Mouse (Mus musculus): ENCODE results near the gene Aldh1a2. TPM values are rescaled to one million over a fixed set of nuclear protein-coding genes. Genes with fewer than 3 reads are reported as not detected.

Gene Aldh1a2
- polyA plus RNA-seq, 1 experiment from 2014 or later, result 26.7 TPM

DNA sequence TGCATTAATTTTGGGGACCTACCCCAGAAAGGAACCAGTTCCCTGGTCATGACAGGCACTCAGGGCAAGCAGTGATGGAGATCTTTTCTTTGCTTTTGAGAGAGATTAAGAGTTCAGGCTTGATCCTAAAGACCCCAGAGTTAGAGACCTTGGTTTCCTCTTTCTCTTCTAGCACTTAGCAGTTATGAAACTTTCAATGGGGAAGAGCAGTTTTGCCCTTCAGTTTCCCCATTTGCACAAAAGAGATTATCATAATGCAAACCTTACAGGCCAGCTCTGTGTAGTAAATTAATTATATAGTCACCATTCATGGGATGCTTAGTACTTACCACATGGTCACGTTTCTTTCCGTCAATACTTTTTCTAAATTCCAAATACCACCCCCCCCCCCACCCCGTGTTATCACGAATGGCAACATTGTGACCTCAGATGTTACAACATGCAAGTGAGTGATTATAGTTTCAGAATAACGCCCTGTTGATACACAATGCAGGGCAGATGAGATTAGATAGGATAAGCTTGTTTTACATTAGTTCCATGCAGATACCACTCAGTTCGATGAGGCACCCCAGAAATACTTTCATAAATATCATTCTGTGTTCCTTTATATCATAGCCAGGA lies 36.2 kb upstream of the Aldh1a2 start:
- no peak for ATAC-seq (replicated peaks; ENCODE audit: extremely low read depth, insufficient read depth, low FRiP score)
- H3K36me3 ChIP-seq (ENCODE audit: control insufficient read depth, insufficient read depth), result no peaks in the 10 kb centered on the region
- 69% methylated on average over 6 of the region's 6 CpGs for WGBS
- no peak overlapping the region for H3K4me3 ChIP-seq (ENCODE audit: low read length)
- H3K9me3 ChIP-seq (replicated peaks; ENCODE audit: control insufficient read depth, low read length), result peaks cover 2% of the 10 kb centered on the region; the same call in 1 of the 2 replicates
- H3K9ac ChIP-seq (ENCODE audit: low read length), result no peak overlapping the region
- no peaks in the 10 kb centered on the region for H3K27me3 ChIP-seq (ENCODE audit: control insufficient read depth, insufficient read depth, low read length)
- no peak overlapping the region for H3K4me2 ChIP-seq (ENCODE audit: low read depth, low read length)
- H3K4me1 ChIP-seq (ENCODE audit: control insufficient read depth, insufficient read depth, low read length), result no peaks in the 10 kb centered on the region
- no peak overlapping the region for H3K27ac ChIP-seq (ENCODE audit: low read length)

DNA sequence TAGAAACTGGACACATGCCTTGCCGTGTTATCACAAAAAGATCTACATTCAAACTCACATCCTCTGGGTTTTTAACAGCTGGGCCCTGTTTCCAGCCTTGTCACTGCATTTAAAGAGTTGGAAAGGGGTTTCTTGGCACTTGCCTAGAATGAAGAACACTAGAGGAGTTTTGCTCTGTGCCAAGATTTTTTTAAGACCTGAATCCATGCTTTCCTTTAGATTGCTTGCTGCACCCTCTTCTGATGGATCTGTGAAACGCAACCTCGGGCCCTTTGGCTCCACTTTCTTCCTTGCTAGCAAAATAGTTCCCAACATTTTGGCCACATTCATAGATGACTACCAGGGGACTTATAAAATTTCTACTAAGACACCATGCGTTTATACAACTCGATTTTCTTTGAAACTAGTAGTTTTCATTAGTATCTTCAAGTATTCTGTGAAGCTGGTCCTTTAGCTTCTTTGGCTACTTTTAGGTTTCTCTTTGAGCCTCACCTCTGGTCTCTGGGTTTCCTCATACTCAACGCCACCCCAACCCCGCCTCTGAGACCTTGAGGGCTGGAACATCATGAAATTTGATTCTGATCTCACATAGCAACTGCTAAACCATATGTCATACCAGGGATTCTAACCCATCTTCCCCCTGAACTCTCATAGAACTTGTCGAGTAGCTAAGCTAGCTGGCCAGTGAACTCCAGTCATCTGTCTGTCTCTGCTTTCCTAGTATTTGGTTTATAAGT lies 35.5 kb upstream of the Aldh1a2 start:
- no peak for ATAC-seq (replicated peaks; ENCODE audit: extremely low read depth, insufficient read depth, low FRiP score)
- H3K27ac ChIP-seq (ENCODE audit: low read length), result no peak overlapping the region
- peaks cover 2% of the 10 kb centered on the region; the same call in 1 of the 2 replicates for H3K9me3 ChIP-seq (replicated peaks; ENCODE audit: control insufficient read depth, low read length)
- H3K9ac ChIP-seq (ENCODE audit: low read length), result no peak overlapping the region
- H3K27me3 ChIP-seq (ENCODE audit: control insufficient read depth, insufficient read depth, low read length), result no peaks in the 10 kb centered on the region
- H3K36me3 ChIP-seq (ENCODE audit: control insufficient read depth, insufficient read depth), result no peaks in the 10 kb centered on the region
- H3K4me3 ChIP-seq (ENCODE audit: low read length), result no peak overlapping the region
- no peaks in the 10 kb centered on the region for H3K4me1 ChIP-seq (ENCODE audit: control insufficient read depth, insufficient read depth, low read length)
- H3K4me2 ChIP-seq (ENCODE audit: low read depth, low read length), result no peak overlapping the region
- 61% methylated on average over 8 of the region's 8 CpGs for WGBS

DNA sequence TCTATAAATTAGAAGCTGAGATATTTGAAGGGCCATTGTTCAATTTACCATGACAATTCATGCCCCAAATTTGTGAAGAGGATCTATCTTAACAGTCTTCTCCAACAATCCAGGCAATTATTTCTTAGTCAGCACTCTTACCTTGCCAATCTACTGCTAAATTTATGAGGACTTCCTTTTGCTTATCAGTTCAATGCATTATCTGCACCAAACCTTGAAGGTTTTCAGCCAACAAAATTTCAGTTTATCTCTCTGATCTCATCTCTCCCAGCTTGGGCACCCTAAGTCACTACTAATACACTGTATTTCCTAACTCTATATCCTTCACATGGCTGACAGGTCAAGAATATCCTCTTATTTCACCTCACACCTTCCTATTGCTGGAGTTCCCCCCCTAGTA lies 30.3 kb upstream of the Aldh1a2 start:
- H3K4me1 ChIP-seq (ENCODE audit: control insufficient read depth, insufficient read depth, low read length), result peaks cover 3% of the 10 kb centered on the region
- no peak for ATAC-seq (replicated peaks; ENCODE audit: extremely low read depth, insufficient read depth, low FRiP score)
- no peaks in the 10 kb centered on the region for H3K36me3 ChIP-seq (ENCODE audit: control insufficient read depth, insufficient read depth)
- no peaks in the 10 kb centered on the region for H3K27me3 ChIP-seq (ENCODE audit: control insufficient read depth, insufficient read depth, low read length)
- H3K4me2 ChIP-seq (ENCODE audit: low read depth, low read length), result no peak overlapping the region
- H3K9ac ChIP-seq (ENCODE audit: low read length), result no peak overlapping the region
- no peak overlapping the region for H3K4me3 ChIP-seq (ENCODE audit: low read length)
- H3K27ac ChIP-seq (ENCODE audit: low read length), result no peak overlapping the region
- H3K9me3 ChIP-seq (replicated peaks; ENCODE audit: control insufficient read depth, low read length), result peaks cover 2% of the 10 kb centered on the region; the same call in 1 of the 2 replicates

DNA sequence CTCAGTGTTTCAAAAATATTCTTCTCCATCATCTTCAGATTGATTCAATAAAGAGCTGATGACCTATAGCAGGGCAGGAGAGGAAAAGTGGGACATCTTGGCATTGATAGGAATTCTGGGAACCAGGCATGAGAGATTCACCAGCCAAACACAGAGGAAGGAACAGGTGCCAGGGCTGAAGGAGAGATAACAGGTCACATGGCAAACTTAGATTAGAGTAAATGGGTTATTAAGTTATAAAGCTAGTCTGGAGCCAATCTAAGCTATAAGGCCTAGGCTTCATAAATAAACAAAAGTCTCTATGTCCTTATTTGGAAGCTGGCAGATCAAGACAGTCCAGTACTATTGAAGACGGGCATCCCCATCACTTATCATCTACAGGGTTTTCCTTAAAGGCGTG lies 29.8 kb upstream of the Aldh1a2 start:
- Histone ChIP-seq H3K36me3 (ENCODE audit: control insufficient read depth, insufficient read depth) (no peaks in the 10 kb centered on the region), H3K27me3 (ENCODE audit: control insufficient read depth, insufficient read depth, low read length) (no peaks in the 10 kb centered on the region), H3K4me1 (ENCODE audit: control insufficient read depth, insufficient read depth, low read length) (peaks cover 3% of the 10 kb centered on the region), H3K27ac (ENCODE audit: low read length) (no peak overlapping the region), H3K9me3 (replicated peaks; ENCODE audit: control insufficient read depth, low read length) (peaks cover 2% of the 10 kb centered on the region; the same call in 1 of the 2 replicates), H3K4me2 (ENCODE audit: low read depth, low read length) (no peak overlapping the region), H3K9ac (ENCODE audit: low read length) (no peak overlapping the region), H3K4me3 (ENCODE audit: low read length) (no peak overlapping the region)
- 72% methylated on average over 2 of the region's 2 CpGs for WGBS
- ATAC-seq (replicated peaks; ENCODE audit: extremely low read depth, insufficient read depth, low FRiP score), result no peak

DNA sequence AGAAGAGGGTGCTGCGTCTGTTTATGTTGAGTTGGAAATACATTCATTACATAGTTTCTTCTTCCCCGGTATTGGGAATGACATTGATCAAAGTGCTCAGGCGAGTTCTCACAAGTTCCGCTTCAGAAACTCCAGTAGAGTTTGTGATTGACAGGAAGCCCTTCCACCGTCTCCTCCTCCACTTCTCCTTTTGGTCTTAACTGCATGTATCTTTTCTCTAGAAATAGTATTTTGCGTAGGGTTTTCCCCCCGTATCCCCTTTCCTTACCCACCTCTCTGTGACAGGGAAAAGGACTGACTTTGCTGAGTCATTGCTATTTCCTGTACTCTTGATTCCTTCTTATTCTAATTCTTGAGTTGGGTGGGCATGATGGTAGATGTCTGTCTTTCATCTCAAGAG lies 28.2 kb upstream of the Aldh1a2 start:
- WGBS, result 83% methylated on average over 7 of the region's 7 CpGs
- no peak overlapping the region for H3K4me3 ChIP-seq (ENCODE audit: low read length)
- no peaks in the 10 kb centered on the region for H3K36me3 ChIP-seq (ENCODE audit: control insufficient read depth, insufficient read depth)
- H3K27ac ChIP-seq (ENCODE audit: low read length), result no peak overlapping the region
- H3K27me3 ChIP-seq (ENCODE audit: control insufficient read depth, insufficient read depth, low read length), result no peaks in the 10 kb centered on the region
- no peak overlapping the region for H3K9ac ChIP-seq (ENCODE audit: low read length)
- no peak for ATAC-seq (replicated peaks; ENCODE audit: extremely low read depth, insufficient read depth, low FRiP score)
- H3K4me2 ChIP-seq (ENCODE audit: low read depth, low read length), result no peak overlapping the region
- peaks cover 3% of the 10 kb centered on the region for H3K4me1 ChIP-seq (ENCODE audit: control insufficient read depth, insufficient read depth, low read length)
- peaks cover 2% of the 10 kb centered on the region; the same call in 1 of the 2 replicates for H3K9me3 ChIP-seq (replicated peaks; ENCODE audit: control insufficient read depth, low read length)

DNA sequence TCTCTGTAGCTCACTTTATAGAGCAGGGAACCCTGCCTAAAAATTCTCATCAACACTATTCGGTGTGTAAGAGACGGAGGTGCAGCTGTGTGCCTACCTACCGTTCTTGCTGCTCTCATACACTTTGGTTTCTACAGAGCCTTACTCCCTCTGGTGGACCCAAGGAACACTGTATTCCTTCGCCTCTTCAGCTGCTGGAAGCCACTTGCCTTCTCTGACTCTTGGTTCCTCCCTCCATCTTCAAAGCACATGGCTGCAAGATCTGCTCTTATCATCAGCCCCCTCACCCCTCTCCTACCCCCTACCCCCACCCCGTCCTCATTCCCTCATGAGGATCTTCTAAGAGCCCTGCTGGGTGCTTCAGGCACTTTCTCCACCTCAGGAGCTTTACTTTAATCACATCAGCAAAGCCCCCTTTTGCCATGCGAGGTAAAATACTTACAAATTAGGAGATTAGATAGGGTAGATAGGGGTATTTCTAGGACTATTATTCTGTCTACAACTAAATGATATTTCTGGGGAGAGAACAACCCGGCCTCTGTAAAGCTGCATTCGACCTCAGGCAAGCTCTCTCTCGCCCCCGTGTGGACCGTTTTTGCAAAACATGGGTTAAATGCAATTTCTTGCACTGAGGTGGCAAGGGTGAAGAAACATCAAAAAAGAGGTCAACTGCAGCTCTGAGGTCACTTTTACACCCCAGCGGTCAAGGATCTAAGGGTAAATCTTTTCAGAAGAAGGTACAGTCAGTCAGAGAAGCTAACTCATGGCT lies 26.8 kb upstream of the Aldh1a2 start:
- Histone ChIP-seq H3K4me1 (ENCODE audit: control insufficient read depth, insufficient read depth, low read length) (peaks cover 3% of the 10 kb centered on the region), H3K36me3 (ENCODE audit: control insufficient read depth, insufficient read depth) (no peaks in the 10 kb centered on the region), H3K27ac (ENCODE audit: low read length) (no peak overlapping the region), H3K9me3 (replicated peaks; ENCODE audit: control insufficient read depth, low read length) (no peaks in the 10 kb centered on the region; the same call in 1 of the 2 replicates), H3K9ac (ENCODE audit: low read length) (peak overlapping the region; percentile 43; the same call in 1 of the 2 replicates), H3K4me2 (ENCODE audit: low read depth, low read length) (peak overlapping the region; percentile 65), H3K4me3 (ENCODE audit: low read length) (peak overlapping the region; percentile 30), H3K27me3 (ENCODE audit: control insufficient read depth, insufficient read depth, low read length) (no peaks in the 10 kb centered on the region)
- WGBS, result 4% methylated on average over 12 of the region's 12 CpGs
- 0 out of 2 replicates have a peak, but pooled peaks have one; percentile 45 for ATAC-seq (replicated peaks; ENCODE audit: extremely low read depth, insufficient read depth, low FRiP score)

DNA sequence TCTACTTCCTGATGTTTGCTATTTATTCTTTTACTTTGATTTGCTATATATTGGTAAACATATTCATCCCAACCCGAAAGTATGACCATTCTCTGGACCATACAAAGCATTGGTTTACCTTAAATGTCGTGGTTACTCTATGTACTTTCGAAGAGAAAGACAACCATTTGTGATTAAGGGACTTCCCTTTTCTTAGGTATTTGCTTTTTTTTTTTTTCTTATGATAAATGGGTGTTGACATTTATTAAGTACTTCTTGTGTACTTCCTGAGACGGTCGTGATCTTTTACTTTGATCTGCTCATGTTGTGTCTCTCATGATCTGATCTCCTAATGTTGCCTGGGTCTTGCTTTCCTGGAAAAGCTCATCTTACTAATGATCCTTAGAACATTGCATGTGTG lies 16.8 kb upstream of the Aldh1a2 start:
- 77% methylated on average over 5 of the region's 5 CpGs for WGBS
- Histone ChIP-seq H3K9me3 (replicated peaks; ENCODE audit: control insufficient read depth, low read length) (no peaks in the 10 kb centered on the region), H3K4me3 (ENCODE audit: low read length) (no peak overlapping the region), H3K9ac (ENCODE audit: low read length) (no peak overlapping the region), H3K36me3 (ENCODE audit: control insufficient read depth, insufficient read depth) (no peaks in the 10 kb centered on the region), H3K4me2 (ENCODE audit: low read depth, low read length) (no peak overlapping the region), H3K4me1 (ENCODE audit: control insufficient read depth, insufficient read depth, low read length) (no peaks in the 10 kb centered on the region), H3K27ac (ENCODE audit: low read length) (no peak overlapping the region), H3K27me3 (ENCODE audit: control insufficient read depth, insufficient read depth, low read length) (no peaks in the 10 kb centered on the region)
- no peak for ATAC-seq (replicated peaks; ENCODE audit: extremely low read depth, insufficient read depth, low FRiP score)

DNA sequence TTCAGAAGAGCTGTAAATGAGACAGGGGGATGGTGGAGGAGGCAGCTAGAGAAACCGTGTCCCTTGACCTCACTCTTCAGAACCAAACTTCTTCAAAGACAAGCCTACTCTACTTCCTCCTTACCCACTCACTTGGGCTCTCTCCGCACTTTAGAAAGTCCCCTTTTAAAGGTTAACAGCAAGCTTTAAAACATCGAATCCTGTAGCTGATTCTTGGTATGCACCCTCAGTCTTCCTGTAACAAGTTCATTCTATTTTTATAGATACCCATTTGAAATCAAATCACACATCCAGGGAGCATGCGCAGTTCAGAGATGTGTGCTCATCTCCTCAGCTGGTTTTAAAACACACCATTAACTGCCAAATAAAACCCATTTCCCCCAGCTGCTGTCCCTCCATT lies 13.3 kb upstream of the Aldh1a2 start:
- Histone ChIP-seq H3K9ac (ENCODE audit: low read length) (no peak overlapping the region), H3K36me3 (ENCODE audit: control insufficient read depth, insufficient read depth) (no peaks in the 10 kb centered on the region), H3K4me1 (ENCODE audit: control insufficient read depth, insufficient read depth, low read length) (no peaks in the 10 kb centered on the region), H3K27ac (ENCODE audit: low read length) (no peak overlapping the region), H3K9me3 (replicated peaks; ENCODE audit: control insufficient read depth, low read length) (no peaks in the 10 kb centered on the region), H3K4me2 (ENCODE audit: low read depth, low read length) (no peak overlapping the region), H3K4me3 (ENCODE audit: low read length) (no peak overlapping the region), H3K27me3 (ENCODE audit: control insufficient read depth, insufficient read depth, low read length) (no peaks in the 10 kb centered on the region)
- ATAC-seq (replicated peaks; ENCODE audit: extremely low read depth, insufficient read depth, low FRiP score), result no peak
- 69% methylated on average over 4 of the region's 4 CpGs for WGBS

DNA sequence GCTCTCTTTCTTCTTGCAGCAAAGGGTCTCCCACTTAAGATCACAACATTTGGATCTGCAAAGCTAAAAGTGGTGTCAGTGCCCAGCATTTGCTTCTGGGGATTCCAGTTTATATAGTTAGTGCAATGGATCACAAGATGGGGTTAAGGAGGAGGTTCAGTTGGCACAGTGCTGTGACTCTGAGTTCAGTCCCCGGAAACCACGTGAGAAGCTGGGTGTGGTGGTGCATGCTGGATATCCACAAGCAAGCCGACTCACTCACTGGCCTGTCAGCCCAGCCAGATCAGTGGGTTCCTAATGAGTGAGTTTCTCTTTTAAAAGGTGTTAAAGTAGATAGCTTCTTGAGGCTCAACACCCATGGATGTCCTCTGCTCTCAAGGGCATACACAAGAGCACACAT lies 6.3 kb upstream of the Aldh1a2 start:
- H3K4me3 ChIP-seq (ENCODE audit: low read length), result no peak overlapping the region
- H3K36me3 ChIP-seq (ENCODE audit: control insufficient read depth, insufficient read depth), result no peaks in the 10 kb centered on the region
- H3K9me3 ChIP-seq (replicated peaks; ENCODE audit: control insufficient read depth, low read length), result no peaks in the 10 kb centered on the region
- peaks cover 13% of the 10 kb centered on the region for H3K27me3 ChIP-seq (ENCODE audit: control insufficient read depth, insufficient read depth, low read length)
- H3K4me1 ChIP-seq (ENCODE audit: control insufficient read depth, insufficient read depth, low read length), result no peaks in the 10 kb centered on the region
- no peak overlapping the region for H3K4me2 ChIP-seq (ENCODE audit: low read depth, low read length)
- no peak overlapping the region for H3K9ac ChIP-seq (ENCODE audit: low read length)
- no peak overlapping the region for H3K27ac ChIP-seq (ENCODE audit: low read length)
- WGBS, result 51% methylated on average over 3 of the region's 3 CpGs
- no peak for ATAC-seq (replicated peaks; ENCODE audit: extremely low read depth, insufficient read depth, low FRiP score)

Data from heart, embryonic 16.5 days (tissue).